Mouse (Mus musculus) heart, adult 18-20 months (tissue): ENCODE results near the gene Epgn. TPM values are rescaled to one million over a fixed set of nuclear protein-coding genes. Genes with fewer than 3 reads are reported as not detected.

ENCODE experiments used
- DNase-seq, 2 experiments: peaks; one replicate each; pipeline ENCODE4 v3.0.0; 2021 to 2022; ENCODE audit warnings: mixed read lengths in 1 of 2
- long read RNA-seq, 2 experiments: library from polyadenylated mRNA; stranded (forward); transcript quantifications; one replicate each; pipeline ENCODE4 v2.0.0; 2021
- total RNA-seq, 2 experiments: library from RNA; stranded (reverse); gene quantifications; 2 replicates each; pipeline ENCODE4 v1.2.3; 2021

The Epgn gene
- total RNA-seq = under 1 TPM; 0.26 to 0.62 TPM
- long read RNA-seq, experiment 1 = 0 reads
- long read RNA-seq, experiment 2 = 0 reads

- DNase-seq = no peak
Measured at GRCm38 (mm10) chr5:91027164-91027563, at the start of gene Epgn. Gene Epgn (plus strand): TSS chr5:91027464.

- no peak for DNase-seq
Measured at GRCm38 (mm10) chr5:90980297-90980696, 47.0 kb upstream of the Epgn start.

- no peak for DNase-seq
Measured at GRCm38 (mm10) chr5:90987605-90988004, 39.7 kb upstream of the Epgn start.

- DNase-seq = no peak
Measured at GRCm38 (mm10) chr5:90988149-90988548, 39.1 kb upstream of the Epgn start.

- no peak for DNase-seq
Measured at GRCm38 (mm10) chr5:90988592-90988991, 38.7 kb upstream of the Epgn start.

GRCm38 (mm10) chr5:90999942-91000341 lies 27.3 kb upstream of the Epgn start:
- DNase-seq = peak in 1 of 2 experiments; percentile 2

GRCm38 (mm10) chr5:91015216-91015615 lies 12.0 kb upstream of the Epgn start:
- DNase-seq = no peak

GRCm38 (mm10) chr5:91023114-91023513 lies 4.2 kb upstream of the Epgn start:
- DNase-seq = no peak

- no peak for DNase-seq
Measured at GRCm38 (mm10) chr5:91027840-91028239, 576 bp downstream of the Epgn start.

GRCm38 (mm10) chr5:91030629-91031028 lies 3.4 kb downstream of the Epgn start:
- DNase-seq = no peak

GRCm38 (mm10) chr5:91035341-91035740 lies 8.1 kb downstream of the Epgn start:
- peak; percentile 7 to 10 for DNase-seq

- peak; percentile 32 to 50 for DNase-seq
Measured at GRCm38 (mm10) chr5:91036628-91037027, 9.4 kb downstream of the Epgn start.

- DNase-seq = no peak
Measured at GRCm38 (mm10) chr5:91037756-91038155, 10.5 kb downstream of the Epgn start.

GRCm38 (mm10) chr5:91038547-91038946 lies 11.3 kb downstream of the Epgn start:
- DNase-seq = peak; percentile 11 to 14

GRCm38 (mm10) chr5:91038963-91039362 lies 11.7 kb downstream of the Epgn start:
- no peak for DNase-seq

- no peak for DNase-seq
Measured at GRCm38 (mm10) chr5:91047987-91048386, 20.7 kb downstream of the Epgn start.

GRCm38 (mm10) chr5:91048397-91048796 lies 21.1 kb downstream of the Epgn start:
- no peak for DNase-seq

GRCm38 (mm10) chr5:91072340-91072739 lies 45.1 kb downstream of the Epgn start:
- no peak for DNase-seq

- DNase-seq = peak in 1 of 2 experiments; percentile 13
Measured at GRCm38 (mm10) chr5:91073626-91074025, 46.4 kb downstream of the Epgn start.

- peak; percentile 6 to 10 for DNase-seq
Measured at GRCm38 (mm10) chr5:91074026-91074425, 46.8 kb downstream of the Epgn start.

GRCm38 (mm10) chr5:91074450-91074950 lies 47.2 kb downstream of the Epgn start, which contains the start of gene Ereg:
Gene Ereg (plus strand): TSS chr5:91074622.
- DNase-seq = peak; percentile 11 to 22

GRCm38 (mm10) chr5:91075021-91075420 lies 47.8 kb downstream of the Epgn start:
- no peak for DNase-seq

- DNase-seq = no peak
Measured at GRCm38 (mm10) chr5:91083016-91083415, 55.8 kb downstream of the Epgn start.
